Mouse (Mus musculus) hindbrain, embryonic 16.5 days (tissue): Measurements from ENCODE around the gene Rora. TPM values are rescaled to one million over a fixed set of nuclear protein-coding genes. Genes with fewer than 3 reads are reported as not detected.

Experiments
- ATAC-seq: fragments of 200-750 bp; cut with Nextera tagmentation; 2 replicates; pipeline ENCODE4 v1.8.0; 2017; ENCODE audit warnings: moderate TSS enrichment, moderate library complexity
- H3K27ac ChIP-seq: fragments of 300-500 bp; sonication (generic); 2 replicates; pipeline ENCODE4 v1.5.1; 2014; ENCODE audit warnings: low read depth, mild to moderate bottlenecking, control low read depth, low read length, moderate library complexity
- H3K27me3 ChIP-seq: fragments of 300-500 bp; sonication (generic); replicated peaks from 2 replicates; pipeline ENCODE4 v1.6.1; 2014; ENCODE audit warnings: low read length; ENCODE audit not compliant: control insufficient read depth, insufficient read depth
- H3K36me3 ChIP-seq: fragments of 300-500 bp; sonication (generic); 2 replicates; pipeline ENCODE4 v1.6.1; 2014; ENCODE audit warnings: mild to moderate bottlenecking, low read length, moderate library complexity, mixed read lengths; ENCODE audit not compliant: control insufficient read depth, insufficient read depth
- H3K4me1 ChIP-seq: fragments of 300-500 bp; sonication (generic); 2 replicates; pipeline ENCODE4 v1.6.1; 2014; ENCODE audit warnings: low read depth, low read length; ENCODE audit not compliant: control insufficient read depth, insufficient read depth
- H3K4me2 ChIP-seq: fragments of 300-500 bp; sonication (generic); 2 replicates; pipeline ENCODE4 v1.6.1; 2014; ENCODE audit warnings: mild to moderate bottlenecking, low read length, control low read depth, moderate library complexity
- H3K4me3 ChIP-seq: fragments of 300-500 bp; sonication (generic); 2 replicates; pipeline ENCODE4 v1.5.1; 2014; ENCODE audit warnings: mild to moderate bottlenecking, low read length, control low read depth, moderate library complexity
- H3K9ac ChIP-seq: fragments of 300-500 bp; sonication (generic); 2 replicates; pipeline ENCODE4 v1.6.1; 2014; ENCODE audit warnings: low read depth, mild to moderate bottlenecking, control low read depth, low read length, moderate library complexity
- H3K9me3 ChIP-seq: fragments of 300-500 bp; sonication (generic); 2 replicates; pipeline ENCODE4 v1.6.1; 2014; ENCODE audit warnings: mild to moderate bottlenecking, low read length, moderate library complexity; ENCODE audit not compliant: control insufficient read depth
- WGBS: fragments of 180-500 bp; shearing (Covaris S2); extraction: QIAGEN DNeasy Blood & Tissue Kit; methylation state at CpG from one replicate; pipeline ENCODE4 v1.1.7; 2014; 5-methylcytosine and 5-hydroxymethylcytosine counted together
- polyA plus RNA-seq: library from polyadenylated mRNA; unstranded; fragments of >200 nt; fragmentation: Nextera tagmentation; extraction: Ambion mirVana; gene quantifications from 2 replicates; pipeline ENCODE4 v1.2.1, GENCODE M21; 2015

The Rora gene
- polyA plus RNA-seq, 1 experiment from 2014 or later, result 38.3 TPM

GRCm38 (mm10) chr9:68760876-68761275 is 107.3 kb downstream of the Rora start:
- H3K4me1 ChIP-seq, result peaks cover 9% of the 10 kb centered on the region
- no peaks in the 10 kb centered on the region for H3K9me3 ChIP-seq
- no peak overlapping the region for H3K9ac ChIP-seq
- no peaks in the 10 kb centered on the region for H3K27me3 ChIP-seq
- 65% methylated on average over 3 of the region's 3 CpGs for WGBS
- ATAC-seq, result no peak
- H3K4me2 ChIP-seq, result no peak overlapping the region
- H3K36me3 ChIP-seq, result no peaks in the 10 kb centered on the region
- no peak overlapping the region for H3K4me3 ChIP-seq
- H3K27ac ChIP-seq, result no peak overlapping the region

GRCm38 (mm10) chr9:68761672-68762071 is 108.1 kb downstream of the Rora start:
- H3K27ac ChIP-seq, result no peak overlapping the region
- no peak for ATAC-seq
- H3K27me3 ChIP-seq, result no peaks in the 10 kb centered on the region
- 34% methylated on average over 7 of the region's 7 CpGs for WGBS
- H3K4me1 ChIP-seq, result peaks cover 3% of the 10 kb centered on the region
- H3K4me3 ChIP-seq, result no peak overlapping the region
- H3K4me2 ChIP-seq, result no peak overlapping the region
- no peaks in the 10 kb centered on the region for H3K36me3 ChIP-seq
- H3K9me3 ChIP-seq, result no peaks in the 10 kb centered on the region
- no peak overlapping the region for H3K9ac ChIP-seq

GRCm38 (mm10) chr9:68765595-68765994 is 112.0 kb downstream of the Rora start:
- H3K4me1 ChIP-seq, result peaks cover 3% of the 10 kb centered on the region; the same call in 1 of the 2 replicates
- no peak overlapping the region for H3K4me3 ChIP-seq
- H3K27ac ChIP-seq, result no peak overlapping the region
- H3K4me2 ChIP-seq, result no peak overlapping the region
- H3K9ac ChIP-seq, result no peak overlapping the region
- no peak for ATAC-seq
- H3K27me3 ChIP-seq, result no peaks in the 10 kb centered on the region
- whole genome bisulfite sequencing, result 75% methylated on average over 1 of the region's 1 CpGs
- H3K36me3 ChIP-seq, result no peaks in the 10 kb centered on the region
- no peaks in the 10 kb centered on the region for H3K9me3 ChIP-seq

- ATAC-seq, result no peak
- Histone ChIP-seq H3K27ac (no peak overlapping the region), H3K4me3 (no peak overlapping the region), H3K9ac (no peak overlapping the region), H3K36me3 (no peaks in the 10 kb centered on the region), H3K27me3 (no peaks in the 10 kb centered on the region), H3K4me1 (no peaks in the 10 kb centered on the region), H3K4me2 (no peak overlapping the region), H3K9me3 (no peaks in the 10 kb centered on the region)
- 57% methylated on average over 1 of the region's 1 CpGs for WGBS
Measured at GRCm38 (mm10) chr9:68769638-68770037, 116.1 kb downstream of the Rora start.

- no peaks in the 10 kb centered on the region for H3K27me3 ChIP-seq
- H3K4me2 ChIP-seq, result no peak overlapping the region
- 82% methylated on average over 3 of the region's 3 CpGs for WGBS
- H3K9me3 ChIP-seq, result no peaks in the 10 kb centered on the region
- no peak overlapping the region for H3K9ac ChIP-seq
- no peak for ATAC-seq
- no peaks in the 10 kb centered on the region for H3K36me3 ChIP-seq
- H3K4me1 ChIP-seq, result no peaks in the 10 kb centered on the region; the same call in 1 of the 2 replicates
- no peak overlapping the region for H3K27ac ChIP-seq
- no peak overlapping the region for H3K4me3 ChIP-seq
Measured at GRCm38 (mm10) chr9:68771383-68771782, 117.8 kb downstream of the Rora start.

- Histone ChIP-seq H3K4me2 (no peak overlapping the region), H3K27ac (no peak overlapping the region), H3K9me3 (no peaks in the 10 kb centered on the region), H3K4me3 (no peak overlapping the region), H3K9ac (no peak overlapping the region), H3K27me3 (no peaks in the 10 kb centered on the region), H3K36me3 (no peaks in the 10 kb centered on the region), H3K4me1 (peaks cover 3% of the 10 kb centered on the region)
- 94% methylated on average over 3 of the region's 3 CpGs for WGBS
- ATAC-seq, result no peak
Measured at GRCm38 (mm10) chr9:68773770-68774169, 120.2 kb downstream of the Rora start.

GRCm38 (mm10) chr9:68782011-68782410 is 128.4 kb downstream of the Rora start:
- Histone ChIP-seq H3K9me3 (no peaks in the 10 kb centered on the region), H3K9ac (no peak overlapping the region), H3K4me1 (peaks cover 5% of the 10 kb centered on the region; the same call in 1 of the 2 replicates), H3K36me3 (no peaks in the 10 kb centered on the region), H3K27ac (no peak overlapping the region), H3K4me3 (no peak overlapping the region), H3K27me3 (no peaks in the 10 kb centered on the region), H3K4me2 (no peak overlapping the region)
- ATAC-seq, result no peak
- 83% methylated on average over 8 of the region's 8 CpGs for WGBS

- peaks cover 2% of the 10 kb centered on the region; the same call in 1 of the 2 replicates for H3K4me1 ChIP-seq
- 91% methylated on average over 5 of the region's 5 CpGs for WGBS
- H3K36me3 ChIP-seq, result no peaks in the 10 kb centered on the region
- no peak overlapping the region for H3K4me2 ChIP-seq
- no peak overlapping the region for H3K27ac ChIP-seq
- H3K4me3 ChIP-seq, result no peak overlapping the region
- no peaks in the 10 kb centered on the region for H3K9me3 ChIP-seq
- no peaks in the 10 kb centered on the region for H3K27me3 ChIP-seq
- H3K9ac ChIP-seq, result no peak overlapping the region
- no peak for ATAC-seq
Measured at GRCm38 (mm10) chr9:68782604-68783003, 129.0 kb downstream of the Rora start.

- H3K27ac ChIP-seq, result no peak overlapping the region
- H3K9me3 ChIP-seq, result no peaks in the 10 kb centered on the region
- no peaks in the 10 kb centered on the region for H3K27me3 ChIP-seq
- no peaks in the 10 kb centered on the region for H3K36me3 ChIP-seq
- WGBS, result 74% methylated on average over 5 of the region's 5 CpGs
- H3K4me1 ChIP-seq, result peaks cover 2% of the 10 kb centered on the region; the same call in 1 of the 2 replicates
- no peak overlapping the region for H3K4me3 ChIP-seq
- no peak overlapping the region for H3K9ac ChIP-seq
- no peak overlapping the region for H3K4me2 ChIP-seq
- no peak for ATAC-seq
Measured at GRCm38 (mm10) chr9:68783246-68783645, 129.7 kb downstream of the Rora start.
